Mouse (Mus musculus): ENCODE measurements around the gene Spata17.

Gene Spata17

DNA sequence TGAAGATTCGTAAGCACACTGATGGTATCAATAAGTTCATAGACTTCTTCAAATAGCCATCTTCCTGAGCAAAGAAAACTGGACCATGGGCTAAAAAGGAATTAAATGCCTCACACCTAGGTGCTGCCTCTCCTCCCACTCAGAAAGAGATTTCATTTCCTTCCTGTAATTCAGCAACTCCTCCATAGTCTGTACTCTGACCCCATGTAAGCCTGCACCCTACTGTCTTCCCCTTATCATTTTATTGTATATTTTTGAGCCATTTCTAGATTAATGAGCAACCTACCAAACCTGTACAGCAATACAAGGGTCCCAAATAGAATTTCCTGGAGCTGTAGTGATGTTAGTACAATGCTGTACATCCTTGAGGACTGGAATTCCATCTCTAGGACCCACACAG, 211.0 kb downstream of the Spata17 start:
- no peak for DNase-seq (ENCODE audit: low spot score)

DNA sequence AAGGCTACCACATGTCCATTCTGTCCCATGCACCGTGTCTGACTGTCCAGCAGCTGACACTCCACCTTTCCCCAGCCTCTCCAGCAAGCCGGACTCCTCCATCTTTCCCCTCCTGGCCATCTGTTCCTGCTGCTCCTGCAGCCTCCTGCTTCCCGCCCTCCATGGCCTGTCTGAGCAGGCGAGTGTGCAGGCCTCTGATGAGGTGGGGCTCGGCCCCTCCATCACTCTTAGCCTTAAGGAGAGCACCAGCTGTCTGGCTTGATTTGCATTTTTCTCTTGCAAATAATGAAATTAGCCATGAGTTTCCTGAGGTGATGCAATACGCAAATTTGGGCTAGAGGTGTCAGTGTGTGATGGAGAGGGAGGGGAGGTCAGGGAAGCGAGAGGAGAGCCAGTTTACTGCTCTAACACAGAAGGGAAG, 211.8 kb downstream of the Spata17 start:
- DNase-seq (ENCODE audit: low spot score), result no peak

DNA sequence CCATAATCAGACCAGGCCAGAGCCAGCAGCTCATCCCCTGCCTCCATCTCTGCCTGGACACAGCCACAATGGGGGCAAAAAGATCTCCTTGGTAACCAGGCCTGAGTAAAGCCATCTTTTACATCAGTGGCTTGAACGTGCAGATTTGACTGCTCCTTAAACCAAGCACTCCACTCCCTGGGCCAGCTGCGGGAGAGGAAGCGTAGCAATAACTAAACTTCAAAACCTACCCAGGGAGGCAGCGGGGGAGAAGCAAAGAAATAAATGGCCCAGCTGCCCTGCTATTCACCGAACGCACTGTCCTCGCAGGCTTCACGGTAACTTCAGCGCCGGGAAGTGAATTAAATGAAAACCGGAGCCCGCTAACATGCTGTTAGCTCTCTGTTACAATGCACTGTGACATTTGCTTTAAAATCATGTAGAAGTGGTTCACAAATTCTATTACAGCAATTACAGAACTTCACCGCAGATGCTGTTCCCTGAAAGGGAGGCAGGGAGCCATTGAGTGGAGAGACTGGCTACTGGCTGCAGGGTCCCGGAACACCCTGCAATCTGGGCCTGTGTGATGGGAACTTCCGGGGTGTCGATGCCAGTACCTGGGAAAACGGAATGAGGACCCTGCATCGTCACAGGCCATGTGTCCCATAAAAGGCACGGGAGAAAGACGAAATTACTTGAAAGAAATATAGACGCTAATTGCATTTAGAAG, 217.5 kb downstream of the Spata17 start:
- no peak for DNase-seq (ENCODE audit: low spot score)

Measured in adipocyte (in vitro differentiated cells).